Mouse (Mus musculus) 3134 (cell line): ENCODE results near the gene Plekhm1.

Experiments
- DNase-seq: peaks from one replicate; pipeline ENCODE4 v3.0.0-alpha.2; 2011; ENCODE audit warnings: low spot score; ENCODE audit not compliant: insufficient read length; ENCODE audit errors: extremely low read depth

The Plekhm1 gene

GRCm38 (mm10) chr11:103344494-103345332, 67.8 kb downstream of the Plekhm1 start:
- no peak for DNase-seq

- DNase-seq, result no peak
These were observed 68.6 kb downstream of the Plekhm1 start for GRCm38 (mm10) chr11:103343881-103344280.

- no peak for DNase-seq
These were observed 69.4 kb downstream of the Plekhm1 start for GRCm38 (mm10) chr11:103343063-103343462.

- DNase-seq, result no peak
These were observed 71.8 kb downstream of the Plekhm1 start for GRCm38 (mm10) chr11:103340677-103341076.

- no peak for DNase-seq
These were observed 72.4 kb downstream of the Plekhm1 start for GRCm38 (mm10) chr11:103340130-103340529.

GRCm38 (mm10) chr11:103339414-103340119, 72.9 kb downstream of the Plekhm1 start:
- DNase-seq, result no peak

GRCm38 (mm10) chr11:103338671-103339070, 73.8 kb downstream of the Plekhm1 start:
- DNase-seq, result no peak

GRCm38 (mm10) chr11:103338119-103338518, 74.4 kb downstream of the Plekhm1 start:
- DNase-seq, result no peak

GRCm38 (mm10) chr11:103337180-103337579, 75.3 kb downstream of the Plekhm1 start:
- peak; percentile 34 for DNase-seq

GRCm38 (mm10) chr11:103335561-103335960, 76.9 kb downstream of the Plekhm1 start:
- DNase-seq, result no peak

- DNase-seq, result no peak
These were observed 77.6 kb downstream of the Plekhm1 start for GRCm38 (mm10) chr11:103334925-103335324.

GRCm38 (mm10) chr11:103333719-103334398, 78.6 kb downstream of the Plekhm1 start:
- DNase-seq, result peak; percentile 52

GRCm38 (mm10) chr11:103332890-103333651, 79.4 kb downstream of the Plekhm1 start:
- no peak for DNase-seq

GRCm38 (mm10) chr11:103332186-103332889, 80.1 kb downstream of the Plekhm1 start:
- DNase-seq, result peak; percentile 56

GRCm38 (mm10) chr11:103331502-103332185, 80.8 kb downstream of the Plekhm1 start:
- DNase-seq, result no peak

GRCm38 (mm10) chr11:103330651-103331319, 81.7 kb downstream of the Plekhm1 start:
- DNase-seq, result no peak

GRCm38 (mm10) chr11:103326950-103327349, 85.5 kb downstream of the Plekhm1 start:
- DNase-seq, result no peak

- peak; percentile 42 for DNase-seq
These were observed 87.3 kb downstream of the Plekhm1 start for GRCm38 (mm10) chr11:103325172-103325571.

GRCm38 (mm10) chr11:103324723-103325122, 87.8 kb downstream of the Plekhm1 start:
- no peak for DNase-seq
